Mouse (Mus musculus) embryo, embryonic 10.5 days (tissue): ENCODE results near the gene Fkbp14.
A peak's percentile ranks its signal among the peaks of the same experiment; 100 is the strongest.

ENCODE experiments used
- DNase-seq: peaks from one replicate; pipeline ENCODE4 v3.0.0-alpha.2; 2015; ENCODE audit warnings: low spot score

Fkbp14 gene

GRCm38 (mm10) chr6:54543646-54544045, 53.5 kb downstream of the Fkbp14 start:
- no peak for DNase-seq

DNA sequence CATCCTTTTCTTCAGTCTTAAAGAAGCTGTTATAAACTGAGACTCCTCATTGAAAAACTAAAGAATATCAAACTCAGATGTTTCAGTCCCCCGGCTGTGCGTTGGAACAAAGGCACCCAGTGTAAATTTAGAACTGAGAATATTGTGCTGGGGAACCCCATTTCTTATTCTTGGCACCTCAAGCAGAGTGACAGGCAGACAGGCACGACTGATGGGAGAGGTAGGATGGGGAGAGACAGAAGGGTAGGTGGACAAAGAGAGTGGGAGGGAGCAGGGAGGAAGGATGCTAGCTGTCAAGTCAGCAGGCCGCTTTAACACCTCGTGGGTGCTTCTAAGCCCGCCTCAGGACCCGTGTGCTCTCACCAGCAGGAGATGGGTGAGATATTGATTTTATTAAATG, 54.3 kb downstream of the Fkbp14 start:
- no peak for DNase-seq

DNA sequence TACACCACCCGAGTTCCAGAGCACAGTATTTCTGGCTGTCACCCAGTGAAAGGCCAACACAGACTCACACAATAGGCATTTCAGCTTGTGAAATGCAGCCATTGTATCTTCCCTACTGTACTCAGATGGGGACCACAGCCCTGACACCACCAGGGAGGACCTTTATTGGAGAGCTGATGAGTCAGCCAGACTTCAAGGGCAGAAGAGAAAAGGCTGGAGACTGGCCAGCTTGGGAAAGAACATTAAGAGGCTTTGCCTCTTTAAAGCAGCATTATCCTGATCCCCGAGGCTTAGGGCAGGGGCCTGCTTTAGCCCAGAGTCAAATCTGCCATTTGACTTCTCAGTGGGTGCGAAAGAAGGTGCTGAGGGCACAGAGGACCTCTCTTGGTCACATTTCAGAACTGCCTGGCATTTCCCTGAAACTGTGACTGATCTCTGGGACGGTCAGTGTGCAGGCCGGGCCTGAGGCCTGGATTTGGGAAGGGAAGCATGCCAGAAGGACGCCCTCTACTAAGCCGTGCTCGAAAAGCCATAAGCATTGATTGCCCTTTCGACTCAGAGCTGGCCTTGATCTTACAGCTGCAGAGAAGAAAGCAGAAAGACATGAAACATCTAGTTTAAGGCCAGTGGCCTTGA, 56.7 kb downstream of the Fkbp14 start:
- DNase-seq = no peak

GRCm38 (mm10) chr6:54539396-54539795, 57.7 kb downstream of the Fkbp14 start:
- DNase-seq = no peak

DNA sequence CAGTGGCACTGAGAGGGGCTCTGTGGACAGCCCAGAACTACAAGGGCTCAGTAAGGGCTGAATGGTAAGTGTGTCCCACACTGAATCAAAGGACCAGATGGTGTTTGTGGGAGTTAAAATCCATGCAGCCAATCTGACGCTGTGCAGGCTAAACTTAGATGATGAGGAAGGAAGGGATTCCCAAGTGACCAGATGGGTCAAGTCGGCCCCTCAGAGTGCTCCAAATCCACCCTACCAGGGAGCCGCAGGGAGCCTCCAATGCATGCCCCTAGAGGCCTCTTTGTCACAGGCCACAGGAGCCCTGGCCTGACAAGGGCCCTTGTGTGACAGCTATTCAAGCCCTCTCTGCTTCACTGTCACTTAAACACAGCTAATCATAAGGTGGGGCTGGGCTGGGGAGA, 58.3 kb downstream of the Fkbp14 start:
- peak; percentile 52 for DNase-seq

GRCm38 (mm10) chr6:54537053-54537452, 60.1 kb downstream of the Fkbp14 start:
- DNase-seq = no peak

GRCm38 (mm10) chr6:54535485-54535884, 61.6 kb downstream of the Fkbp14 start:
- no peak for DNase-seq

DNA sequence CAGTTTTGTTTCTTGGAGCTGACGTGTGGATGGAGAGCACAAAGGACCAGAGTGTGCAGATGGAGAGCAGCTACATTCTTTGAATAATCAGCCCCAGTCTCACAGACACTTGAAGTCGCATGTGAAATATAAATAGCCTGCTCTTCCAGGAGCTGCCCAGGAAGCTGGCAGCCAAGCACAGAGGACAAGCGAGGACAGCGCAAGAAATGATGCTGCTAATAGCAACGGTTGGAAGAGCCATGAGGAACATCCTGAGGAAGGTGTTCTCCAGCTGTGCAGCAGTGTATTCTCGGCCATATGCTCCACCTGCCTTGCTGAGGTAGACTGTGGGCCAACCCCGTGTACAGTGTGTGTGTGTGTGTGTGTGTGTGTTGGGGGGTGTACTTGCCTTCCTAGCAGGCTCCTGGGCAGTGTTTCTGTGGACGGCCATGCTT, 66.0 kb downstream of the Fkbp14 start:
- DNase-seq = no peak

DNA sequence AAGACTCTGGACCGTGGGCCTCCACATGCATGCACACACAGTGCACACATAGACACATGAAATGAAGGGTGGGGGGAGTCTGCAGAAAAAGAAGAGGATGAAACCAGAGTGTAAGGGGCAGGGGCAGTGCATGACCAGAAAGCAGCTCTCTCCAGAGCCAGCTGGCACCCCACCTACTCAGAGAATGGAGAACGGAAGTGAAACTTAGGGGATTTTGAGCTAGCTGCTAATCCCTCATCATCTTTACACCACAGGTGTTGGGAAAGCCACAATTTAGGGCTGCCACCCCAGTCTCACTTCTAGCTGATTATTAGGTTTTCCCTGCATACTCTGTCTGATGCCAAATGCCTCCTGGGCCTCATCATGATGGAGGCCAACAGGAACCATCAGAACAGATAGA, 66.9 kb downstream of the Fkbp14 start:
- DNase-seq = no peak

DNA sequence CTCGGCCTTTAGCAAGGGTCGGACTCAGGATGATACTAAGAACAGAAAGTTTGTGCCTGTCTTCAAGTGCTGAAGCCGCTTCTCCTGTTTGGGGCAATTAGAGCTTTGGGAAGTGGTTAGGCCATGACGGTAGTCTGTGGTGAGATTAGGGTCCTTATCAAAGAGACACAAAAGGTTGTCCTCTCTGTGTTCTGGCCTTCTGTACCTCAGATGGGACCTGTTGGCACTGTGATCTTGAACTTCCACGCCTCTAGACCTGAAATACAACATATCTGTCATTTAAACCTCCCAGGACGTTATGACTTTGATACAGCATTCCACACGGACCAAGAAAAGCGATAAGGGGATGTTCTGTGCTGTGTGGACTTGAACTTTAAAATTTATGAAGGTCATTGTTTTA, 68.4 kb downstream of the Fkbp14 start:
- no peak for DNase-seq
